Mouse (Mus musculus) limb, embryonic 14.5 days (tissue): ENCODE results near the gene Cxcr6. TPM values are rescaled to one million over a fixed set of nuclear protein-coding genes. Genes with fewer than 3 reads are reported as not detected.

ENCODE experiments used
- ATAC-seq: fragments of 200-750 bp; cut with Nextera tagmentation; 2 replicates; pipeline ENCODE4 v1.8.0; 2017; ENCODE audit warnings: low read depth, moderate number of reproducible peaks, moderate TSS enrichment; ENCODE audit not compliant: low FRiP score
- DNase-seq: peaks from one replicate; pipeline ENCODE4 v3.0.0-alpha.2; 2015; ENCODE audit warnings: low spot score
- H3K27ac ChIP-seq: fragments of 300-500 bp; sonication (generic); replicated peaks from 2 replicates; pipeline ENCODE4 v1.5.1; 2014; ENCODE audit warnings: low read depth, mild to moderate bottlenecking, low read length, moderate library complexity, mixed read lengths
- H3K27me3 ChIP-seq: fragments of 300-500 bp; sonication (generic); 2 replicates; pipeline ENCODE4 v1.6.1; 2014; ENCODE audit warnings: low read length, mixed read lengths; ENCODE audit not compliant: control insufficient read depth, insufficient read depth
- H3K36me3 ChIP-seq: fragments of 300-500 bp; sonication (generic); 2 replicates; pipeline ENCODE4 v1.6.1; 2014; ENCODE audit warnings: mild to moderate bottlenecking, low read length, moderate library complexity, mixed read lengths; ENCODE audit not compliant: control insufficient read depth, insufficient read depth
- H3K4me1 ChIP-seq: fragments of 300-500 bp; sonication (generic); 2 replicates; pipeline ENCODE4 v1.6.1; 2014; ENCODE audit warnings: antibody characterized with exemption, low read length, mixed read lengths; ENCODE audit not compliant: control insufficient read depth, insufficient read depth
- H3K4me2 ChIP-seq: fragments of 300-500 bp; sonication (generic); replicated peaks from 2 replicates; pipeline ENCODE4 v1.6.1; 2014; ENCODE audit warnings: low read depth, mild to moderate bottlenecking, low read length, moderate library complexity; ENCODE audit not compliant: severe bottlenecking
- H3K4me3 ChIP-seq: fragments of 300-500 bp; sonication (generic); replicated peaks from 2 replicates; pipeline ENCODE4 v1.5.1; 2014; ENCODE audit warnings: low read length
- H3K9ac ChIP-seq: fragments of 300-500 bp; sonication (generic); 2 replicates; pipeline ENCODE4 v1.6.1; 2014; ENCODE audit warnings: mild to moderate bottlenecking, low read depth, low read length, moderate library complexity; ENCODE audit not compliant: severe bottlenecking
- H3K9me3 ChIP-seq: fragments of 300-500 bp; sonication (generic); 2 replicates; pipeline ENCODE4 v1.6.1; 2016; ENCODE audit warnings: low read length; ENCODE audit not compliant: control insufficient read depth
- POLR2A ChIP-seq: fragments of 200-500 bp; IDR thresholded peaks from 2 replicates; pipeline ENCODE4 v1.8.0; 2012; ENCODE audit warnings: inconsistent platforms, mild to moderate bottlenecking, moderate library complexity, borderline replicate concordance; ENCODE audit not compliant: insufficient read depth, insufficient read length; ENCODE audit errors: extremely low read depth
- WGBS: fragments of 180-500 bp; shearing (Covaris S2); extraction: QIAGEN DNeasy Blood & Tissue Kit; methylation state at CpG from one replicate; pipeline ENCODE4 v1.1.7; 2014; 5-methylcytosine and 5-hydroxymethylcytosine counted together
- polyA plus RNA-seq, 2 experiments: library from polyadenylated mRNA; depleted of rRNA in 1 of 2; stranded (reverse) in 1 of 2; unstranded in 1 of 2; fragments of >200 nt; fragmentation: Nextera tagmentation in 1 of 2; extraction: Ambion mirVana in 1 of 2; gene quantifications; 2 replicates each; pipeline versions ENCODE4 v1.2.1 to v1.2.3; 2012 to 2014

Gene Cxcr6
- polyA plus RNA-seq (2012; rRNA removed) (0.09 and 0.10 TPM in 2 replicates), polyA plus RNA-seq (2014; fragmentation: Nextera tagmentation; extraction: Ambion mirVana) (0.44 and 0.70 TPM in 2 replicates)

DNA sequence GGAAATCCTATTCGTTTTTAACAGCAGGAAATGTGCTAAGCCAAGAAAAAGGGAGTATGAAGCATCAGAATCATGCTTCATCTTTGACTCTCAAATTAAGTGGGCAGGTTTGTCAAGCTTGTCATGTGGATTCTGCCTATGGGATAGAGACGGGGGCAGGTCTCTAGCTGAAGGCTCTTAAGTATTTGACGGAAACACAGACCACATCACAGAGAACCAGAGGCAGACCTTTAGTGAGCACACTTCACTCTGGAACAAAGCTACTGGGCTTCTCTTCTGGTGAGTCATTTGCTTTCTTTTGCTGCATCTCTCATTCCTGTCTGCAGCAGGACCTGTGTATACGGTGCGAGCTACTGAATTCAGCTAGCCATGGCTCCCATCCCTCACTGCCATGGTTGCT, at the start of gene Cxcr6:
Gene Cxcr6 (plus strand): TSS at position 209 of the 400 bp plus-strand sequence.
- no peak within 1 kb of the TSS for H3K9ac ChIP-seq
- TF ChIP-seq POLR2A = no peak
- peaks cover 17% of the 10 kb centered on the region for H3K36me3 ChIP-seq
- H3K4me2 ChIP-seq = no peak within 1 kb of the TSS
- no peak within 1 kb of the TSS for H3K4me3 ChIP-seq
- no peaks in the 10 kb centered on the region for H3K4me1 ChIP-seq
- no peak within 1 kb of the TSS for H3K27ac ChIP-seq
- ATAC-seq = no peak
- no peak for DNase-seq
- no peaks in the 10 kb centered on the region for H3K9me3 ChIP-seq
- no peaks in the 10 kb centered on the region for H3K27me3 ChIP-seq
- WGBS = 89% methylated on average over 5 of the region's 5 CpGs

DNA sequence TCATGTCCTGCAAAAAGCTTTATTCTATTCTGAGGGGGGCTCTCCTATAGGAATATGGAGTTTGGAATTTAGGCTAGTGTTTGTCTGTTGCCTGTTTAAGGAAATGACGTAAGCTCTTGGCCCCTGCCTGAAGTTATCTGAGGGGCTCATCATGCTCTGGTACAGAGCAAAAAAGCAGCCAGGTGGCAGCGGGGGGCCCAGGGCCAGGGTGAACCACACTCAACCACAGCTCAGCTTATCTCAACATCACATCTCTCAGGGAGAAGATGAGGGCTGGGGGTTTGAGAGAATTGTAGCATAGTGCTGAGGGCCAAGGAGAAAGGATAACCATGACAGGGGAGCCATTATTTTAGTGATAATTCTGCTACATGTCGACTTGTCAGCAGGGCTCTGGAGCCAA, 49.5 kb upstream of the Cxcr6 start:
- Histone ChIP-seq H3K27ac (no peak overlapping the region), H3K36me3 (no peaks in the 10 kb centered on the region), H3K4me1 (no peaks in the 10 kb centered on the region), H3K27me3 (no peaks in the 10 kb centered on the region), H3K4me3 (no peak overlapping the region), H3K4me2 (no peak overlapping the region), H3K9me3 (no peaks in the 10 kb centered on the region), H3K9ac (no peak overlapping the region)
- ATAC-seq (no peak), DNase-seq (no peak)
- no peak for TF ChIP-seq POLR2A
- 80% methylated on average over 3 of the region's 3 CpGs for WGBS

DNA sequence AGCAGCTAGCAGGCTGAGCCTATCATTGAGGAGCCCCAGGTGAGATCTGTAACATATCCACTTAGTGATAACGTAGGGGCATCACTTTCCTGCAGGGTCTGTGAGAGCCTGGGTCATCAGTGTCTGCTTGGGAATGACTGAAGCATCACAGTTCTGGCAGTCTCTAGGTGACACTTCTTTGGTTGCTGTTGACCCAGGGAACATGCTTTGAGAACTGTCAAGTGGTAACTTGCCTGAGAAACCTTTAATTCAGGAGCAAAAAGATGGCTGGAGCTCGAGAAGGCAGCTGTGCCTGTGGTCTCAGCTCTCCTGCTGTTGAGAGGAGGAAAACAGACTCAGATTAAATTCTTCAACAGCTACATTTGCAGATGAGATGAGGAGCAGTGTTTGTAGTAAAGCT, 48.9 kb upstream of the Cxcr6 start:
- Histone ChIP-seq H3K9me3 (no peaks in the 10 kb centered on the region), H3K36me3 (no peaks in the 10 kb centered on the region), H3K9ac (no peak overlapping the region), H3K4me1 (no peaks in the 10 kb centered on the region), H3K27ac (no peak overlapping the region), H3K27me3 (no peaks in the 10 kb centered on the region), H3K4me2 (no peak overlapping the region), H3K4me3 (no peak overlapping the region)
- 50% methylated on average over 2 of the region's 2 CpGs for WGBS
- no peak for ATAC-seq
- no peak for DNase-seq
- TF ChIP-seq POLR2A = no peak

DNA sequence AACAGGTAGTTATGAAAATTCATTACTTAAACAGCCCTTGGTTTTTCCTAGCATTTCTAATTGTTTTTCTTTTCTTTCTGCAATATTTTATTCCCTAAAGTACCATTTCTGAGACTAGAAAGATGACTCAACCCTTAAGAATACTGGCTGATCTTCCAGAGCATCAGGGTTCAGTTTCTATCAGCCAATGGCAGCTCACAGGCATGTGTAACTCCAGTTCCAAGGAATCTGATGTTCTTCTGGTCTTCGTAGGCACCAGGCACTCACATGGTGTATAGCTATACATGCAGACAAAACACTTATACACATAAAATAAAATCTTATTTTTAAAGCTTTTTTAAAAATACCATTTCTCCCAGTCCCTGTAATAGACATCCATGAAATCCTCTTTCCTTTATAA, 48.1 kb upstream of the Cxcr6 start:
- TF ChIP-seq POLR2A = no peak
- Histone ChIP-seq H3K4me3 (no peak overlapping the region), H3K4me2 (no peak overlapping the region), H3K4me1 (no peaks in the 10 kb centered on the region), H3K9me3 (no peaks in the 10 kb centered on the region), H3K27me3 (no peaks in the 10 kb centered on the region), H3K9ac (no peak overlapping the region), H3K36me3 (no peaks in the 10 kb centered on the region), H3K27ac (no peak overlapping the region)
- WGBS = 71% methylated on average over 1 of the region's 1 CpGs
- ATAC-seq (no peak), DNase-seq (no peak)

DNA sequence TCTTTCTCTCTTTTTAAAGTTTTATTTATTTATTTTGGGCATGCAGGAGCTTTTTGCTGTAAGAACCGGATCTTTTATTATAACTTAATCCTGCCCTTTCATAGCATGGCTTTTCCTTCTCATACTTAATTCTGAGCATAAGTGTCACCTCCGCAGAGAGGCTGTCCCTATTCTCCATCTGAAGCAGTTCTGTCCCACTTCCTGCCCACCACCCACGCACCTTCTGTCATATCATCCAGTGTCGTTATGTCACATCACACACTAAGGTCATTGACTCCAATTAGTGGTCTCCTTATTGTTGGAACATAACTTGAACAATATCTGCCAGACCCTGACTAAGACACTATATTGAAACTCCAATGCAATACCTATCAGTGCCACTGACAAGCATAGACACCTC, 47.6 kb upstream of the Cxcr6 start:
- Histone ChIP-seq H3K4me3 (no peak overlapping the region), H3K4me1 (no peaks in the 10 kb centered on the region), H3K27ac (no peak overlapping the region), H3K9ac (no peak overlapping the region), H3K9me3 (no peaks in the 10 kb centered on the region), H3K4me2 (no peak overlapping the region), H3K27me3 (no peaks in the 10 kb centered on the region), H3K36me3 (no peaks in the 10 kb centered on the region)
- ATAC-seq = no peak
- WGBS = 67% methylated on average over 4 of the region's 4 CpGs
- no peak for DNase-seq
- no peak for TF ChIP-seq POLR2A

DNA sequence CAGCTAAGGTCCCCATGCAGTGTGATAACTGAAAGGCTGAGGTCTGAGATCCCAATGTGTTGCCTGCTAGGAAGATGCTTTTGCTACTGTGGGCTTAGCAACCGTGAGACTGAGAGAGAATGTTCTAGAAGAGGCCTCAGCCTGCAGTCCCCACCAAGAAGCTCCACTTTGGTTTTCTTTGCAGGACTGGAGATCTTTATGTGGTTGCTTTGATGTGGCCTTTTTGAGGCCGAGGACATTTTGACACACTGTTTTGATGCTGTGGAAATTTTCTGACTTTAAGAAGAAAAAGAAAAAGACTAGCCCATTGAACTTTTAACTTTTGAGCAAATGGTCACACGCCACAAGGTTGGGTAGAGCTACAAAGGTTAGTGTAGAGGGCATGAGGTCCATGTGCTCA, 45.5 kb upstream of the Cxcr6 start:
- no peak overlapping the region for H3K27ac ChIP-seq
- no peaks in the 10 kb centered on the region for H3K36me3 ChIP-seq
- ATAC-seq = no peak
- no peak overlapping the region for H3K4me2 ChIP-seq
- H3K27me3 ChIP-seq = no peaks in the 10 kb centered on the region
- H3K4me1 ChIP-seq = no peaks in the 10 kb centered on the region
- WGBS = 87% methylated on average over 3 of the region's 3 CpGs
- H3K9ac ChIP-seq = no peak overlapping the region
- no peak for DNase-seq
- no peak for TF ChIP-seq POLR2A
- H3K9me3 ChIP-seq = no peaks in the 10 kb centered on the region
- H3K4me3 ChIP-seq = no peak overlapping the region
